Mouse (Mus musculus): Measurements from ENCODE around the gene Cep95. TPM values are rescaled to one million over a fixed set of nuclear protein-coding genes. Genes with fewer than 3 reads are reported as not detected.
A peak's percentile ranks its signal among the peaks of the same experiment; 100 is the strongest.

Gene Cep95
- polyA plus RNA-seq, 1 experiment from 2014 or later: 12.7 TPM

DNA sequence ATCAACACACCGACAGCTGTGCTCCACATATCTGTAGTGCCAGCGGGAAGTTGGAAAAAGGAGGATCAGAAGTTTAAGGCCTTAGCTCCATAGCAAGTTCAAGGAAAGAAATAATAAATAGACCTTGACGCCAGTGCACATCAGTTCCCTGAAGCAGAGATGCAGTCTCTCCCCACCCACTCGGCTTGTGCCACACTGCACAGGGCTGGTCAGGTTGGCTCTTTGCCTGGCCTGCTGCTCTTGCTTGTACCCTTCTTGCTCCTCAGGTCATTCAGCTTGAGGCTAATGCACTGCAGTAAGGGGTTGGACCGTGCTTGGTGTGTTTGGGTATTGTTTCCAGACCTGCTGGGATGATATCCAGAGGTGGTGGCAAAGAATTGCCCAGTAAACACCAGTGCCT lies 28.5 kb upstream of the Cep95 start:
- Histone ChIP-seq H3K9ac (ENCODE audit: low read depth, low read length) (no peak overlapping the region), H3K27me3 (ENCODE audit: insufficient read depth, low read length) (no peaks in the 10 kb centered on the region), H3K36me3 (ENCODE audit: insufficient read depth, low read length) (no peaks in the 10 kb centered on the region), H3K4me3 (replicated peaks; ENCODE audit: low read depth, low read length) (no peak overlapping the region), H3K9me3 (replicated peaks; ENCODE audit: low read length) (no peaks in the 10 kb centered on the region), H3K4me1 (replicated peaks; ENCODE audit: insufficient read depth, low read length) (peaks cover 8% of the 10 kb centered on the region), H3K4me2 (ENCODE audit: low read length) (no peak overlapping the region), H3K27ac (no peak overlapping the region)
- WGBS: 92% methylated on average over 5 of the region's 5 CpGs
- ATAC-seq (replicated peaks; ENCODE audit: low FRiP score, low read depth) (no peak), DNase-seq (ENCODE audit: low spot score) (no peak)
- no peak for TF ChIP-seq CTCF (IDR thresholded peaks at IDR 0.05; ENCODE audit: low read depth)

DNA sequence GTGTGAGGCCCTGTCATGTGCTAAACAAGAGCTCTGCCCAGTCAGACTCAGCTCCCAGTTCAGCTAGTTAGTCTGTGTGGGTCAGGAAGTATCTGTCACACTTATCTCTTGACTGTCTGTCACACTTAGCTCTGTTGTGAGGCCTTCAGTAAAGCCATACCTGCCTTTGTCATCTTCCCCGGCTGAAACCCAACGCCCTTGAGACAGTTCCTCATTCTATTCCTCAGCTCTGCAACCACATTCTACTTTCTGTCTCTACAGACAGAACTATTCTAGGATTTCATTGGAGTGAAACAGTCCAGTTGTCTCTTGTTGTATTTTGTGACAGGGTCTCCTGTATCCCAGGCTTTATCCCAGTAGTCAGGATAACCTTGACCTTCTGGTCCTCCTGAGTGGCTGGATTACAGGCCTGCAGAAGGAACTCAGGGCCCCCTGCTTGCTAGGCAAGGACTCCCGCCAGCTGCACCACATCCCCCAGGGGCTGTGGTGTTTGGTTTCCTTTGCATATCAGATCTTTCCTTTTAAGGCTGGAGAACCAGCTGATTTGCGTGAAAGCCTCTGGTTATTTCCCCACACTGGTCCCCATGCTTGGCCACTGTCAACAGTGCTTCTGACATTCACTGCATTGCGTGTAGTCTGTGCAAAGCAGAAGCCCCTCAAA lies 26.8 kb upstream of the Cep95 start:
- H3K4me2 ChIP-seq (ENCODE audit: low read length): no peak overlapping the region
- peaks cover 5% of the 10 kb centered on the region; the same call in 1 of the 2 replicates for H3K36me3 ChIP-seq (ENCODE audit: insufficient read depth, low read length)
- 14% methylated on average over 5 of the region's 5 CpGs for WGBS
- H3K27ac ChIP-seq: peak overlapping the region; percentile 83
- no peak overlapping the region for H3K9ac ChIP-seq (ENCODE audit: low read depth, low read length)
- DNase-seq (ENCODE audit: low spot score) (peak; percentile 90), ATAC-seq (replicated peaks; ENCODE audit: low FRiP score, low read depth) (peak; percentile 73)
- H3K9me3 ChIP-seq (replicated peaks; ENCODE audit: low read length): no peaks in the 10 kb centered on the region
- H3K4me1 ChIP-seq (replicated peaks; ENCODE audit: insufficient read depth, low read length): peaks cover 8% of the 10 kb centered on the region
- no peak overlapping the region for H3K4me3 ChIP-seq (replicated peaks; ENCODE audit: low read depth, low read length)
- peak; percentile 9; the same call in 1 of the 2 replicates for TF ChIP-seq CTCF (IDR thresholded peaks at IDR 0.05; ENCODE audit: low read depth)
- no peaks in the 10 kb centered on the region for H3K27me3 ChIP-seq (ENCODE audit: insufficient read depth, low read length)

DNA sequence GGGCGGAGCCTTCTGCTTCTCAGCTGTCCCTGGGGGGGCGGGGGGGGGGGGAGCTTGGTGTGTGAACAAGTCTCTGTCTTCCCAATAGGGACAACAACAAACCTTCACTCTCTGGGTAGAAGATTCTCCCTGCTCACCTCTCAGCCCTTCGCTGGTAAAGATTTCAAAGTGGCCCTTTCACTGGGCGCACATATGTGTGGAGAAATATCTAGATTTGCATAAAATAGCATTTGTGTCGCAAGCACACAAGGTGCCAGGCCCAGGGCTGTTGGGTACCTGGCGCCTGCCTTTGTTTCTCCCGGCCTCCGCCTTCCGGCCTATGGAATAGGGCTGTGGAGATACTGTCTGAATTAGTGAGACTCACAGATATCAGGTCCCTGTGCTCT lies 26.3 kb upstream of the Cep95 start:
- TF ChIP-seq CTCF (IDR thresholded peaks at IDR 0.05; ENCODE audit: low read depth): no peak
- DNase-seq (ENCODE audit: low spot score): no peak
- no peaks in the 10 kb centered on the region for H3K27me3 ChIP-seq (ENCODE audit: insufficient read depth, low read length)
- no peak overlapping the region for H3K9ac ChIP-seq (ENCODE audit: low read depth, low read length)
- peaks cover 10% of the 10 kb centered on the region for H3K36me3 ChIP-seq (ENCODE audit: insufficient read depth, low read length)
- no peak for ATAC-seq (replicated peaks; ENCODE audit: low FRiP score, low read depth)
- H3K4me1 ChIP-seq (replicated peaks; ENCODE audit: insufficient read depth, low read length): peaks cover 8% of the 10 kb centered on the region
- H3K27ac ChIP-seq: peak overlapping the region; percentile 83
- WGBS: 68% methylated on average over 9 of the region's 9 CpGs
- H3K4me2 ChIP-seq (ENCODE audit: low read length): no peak overlapping the region
- H3K4me3 ChIP-seq (replicated peaks; ENCODE audit: low read depth, low read length): no peak overlapping the region
- H3K9me3 ChIP-seq (replicated peaks; ENCODE audit: low read length): peaks cover 2% of the 10 kb centered on the region; the same call in 1 of the 2 replicates

DNA sequence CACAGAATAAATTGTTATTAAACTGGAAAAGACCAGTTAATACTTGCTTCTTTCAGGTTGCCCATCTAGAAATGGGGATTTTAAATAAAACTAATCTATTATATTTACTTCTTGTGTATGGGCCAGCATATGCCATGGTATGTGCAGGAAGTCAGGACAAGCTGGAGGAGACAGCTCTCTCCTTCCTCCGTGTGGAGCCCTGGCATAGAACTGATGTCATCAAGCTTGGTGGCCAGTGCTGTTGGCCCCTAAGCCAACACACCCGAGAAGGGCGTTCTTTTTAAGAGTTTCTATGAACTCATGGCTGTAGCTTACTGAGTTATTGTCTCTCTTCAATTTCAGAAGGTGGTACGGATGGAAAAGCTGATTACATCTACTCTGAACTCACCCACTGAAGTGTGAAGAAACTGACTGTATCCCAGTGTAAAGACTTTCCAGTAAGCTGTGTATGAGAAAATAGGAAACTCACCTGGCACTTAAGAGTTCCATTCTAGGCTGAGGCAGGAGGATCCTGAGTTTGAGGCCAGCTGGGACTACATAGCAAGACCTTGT lies 22.4 kb upstream of the Cep95 start:
- DNase-seq (ENCODE audit: low spot score) (no peak), ATAC-seq (replicated peaks; ENCODE audit: low FRiP score, low read depth) (no peak)
- H3K9me3 ChIP-seq (replicated peaks; ENCODE audit: low read length): peaks cover 4% of the 10 kb centered on the region; the same call in 1 of the 2 replicates
- 81% methylated on average over 4 of the region's 4 CpGs for WGBS
- TF ChIP-seq CTCF (IDR thresholded peaks at IDR 0.05; ENCODE audit: low read depth): no peak
- H3K27me3 ChIP-seq (ENCODE audit: insufficient read depth, low read length): no peaks in the 10 kb centered on the region
- no peak overlapping the region for H3K9ac ChIP-seq (ENCODE audit: low read depth, low read length)
- no peak overlapping the region for H3K4me3 ChIP-seq (replicated peaks; ENCODE audit: low read depth, low read length)
- peaks cover 8% of the 10 kb centered on the region for H3K4me1 ChIP-seq (replicated peaks; ENCODE audit: insufficient read depth, low read length)
- no peak overlapping the region for H3K4me2 ChIP-seq (ENCODE audit: low read length)
- peaks cover 33% of the 10 kb centered on the region for H3K36me3 ChIP-seq (ENCODE audit: insufficient read depth, low read length)
- H3K27ac ChIP-seq: no peak overlapping the region

DNA sequence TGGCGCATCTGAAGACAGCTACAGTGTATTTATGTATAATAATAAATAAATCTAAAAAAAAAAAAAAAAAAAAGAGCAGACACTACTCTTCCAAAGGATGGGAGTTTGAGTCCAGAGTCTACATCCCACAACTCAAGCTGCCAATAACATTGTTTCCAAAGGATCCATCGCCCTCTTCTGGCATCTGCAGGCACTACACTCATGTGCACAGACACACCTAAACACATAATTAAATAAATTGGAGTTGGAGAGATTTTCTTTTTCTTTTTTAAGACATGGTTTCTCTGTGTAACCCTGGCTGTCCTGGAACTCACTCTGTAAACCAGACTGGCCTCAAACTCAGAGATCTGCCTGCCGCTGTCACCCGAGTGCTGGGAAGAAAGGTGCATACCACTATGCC lies 21.5 kb upstream of the Cep95 start:
- Histone ChIP-seq H3K4me1 (replicated peaks; ENCODE audit: insufficient read depth, low read length) (peaks cover 7% of the 10 kb centered on the region), H3K27me3 (ENCODE audit: insufficient read depth, low read length) (no peaks in the 10 kb centered on the region), H3K4me2 (ENCODE audit: low read length) (no peak overlapping the region), H3K9ac (ENCODE audit: low read depth, low read length) (no peak overlapping the region), H3K36me3 (ENCODE audit: insufficient read depth, low read length) (peaks cover 38% of the 10 kb centered on the region), H3K4me3 (replicated peaks; ENCODE audit: low read depth, low read length) (no peak overlapping the region), H3K27ac (no peak overlapping the region), H3K9me3 (replicated peaks; ENCODE audit: low read length) (peaks cover 4% of the 10 kb centered on the region; the same call in 1 of the 2 replicates)
- no peak for TF ChIP-seq CTCF (IDR thresholded peaks at IDR 0.05; ENCODE audit: low read depth)
- DNase-seq (ENCODE audit: low spot score) (no peak), ATAC-seq (replicated peaks; ENCODE audit: low FRiP score, low read depth) (no peak)
- 95% methylated on average over 4 of the region's 4 CpGs for WGBS

DNA sequence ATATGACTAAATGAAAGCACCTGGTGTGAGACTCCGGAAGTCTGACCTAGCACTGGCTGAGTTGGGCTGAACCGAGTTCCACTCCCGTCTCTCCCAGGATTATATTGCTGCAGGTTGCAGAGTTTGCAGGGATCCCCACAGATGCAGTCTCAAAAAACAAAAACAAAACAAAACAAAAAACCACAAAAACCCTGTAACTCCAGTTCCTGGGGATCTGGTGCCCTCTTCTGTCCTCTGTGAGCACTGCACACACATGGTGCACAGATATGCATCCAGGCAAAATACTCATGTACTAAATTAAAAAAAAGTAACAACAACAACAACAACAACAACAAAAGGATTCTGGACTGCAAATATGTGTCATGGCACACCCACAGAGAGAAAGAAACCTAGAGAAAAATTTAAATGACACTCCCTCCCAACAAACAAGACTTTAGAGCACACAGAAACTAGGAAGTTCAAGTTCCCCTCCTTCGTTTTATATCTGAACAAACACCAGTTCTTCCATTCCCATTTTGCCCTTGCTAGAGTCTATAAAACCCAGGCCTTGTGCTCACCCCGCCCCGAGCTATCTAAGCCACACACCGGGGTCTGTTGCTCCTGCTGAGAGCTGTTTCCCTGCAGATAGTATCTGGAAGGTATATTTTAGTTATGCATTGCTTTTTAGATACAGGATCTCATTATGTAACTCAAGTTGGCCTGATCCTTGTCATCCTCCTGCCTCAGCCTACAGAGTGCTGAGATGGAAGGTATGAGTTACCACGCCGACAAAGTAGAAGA lies 18.7 kb upstream of the Cep95 start:
- H3K27me3 ChIP-seq (ENCODE audit: insufficient read depth, low read length): no peaks in the 10 kb centered on the region
- H3K4me3 ChIP-seq (replicated peaks; ENCODE audit: low read depth, low read length): no peak overlapping the region
- H3K27ac ChIP-seq: no peak overlapping the region
- no peak overlapping the region for H3K4me2 ChIP-seq (ENCODE audit: low read length)
- WGBS: 93% methylated on average over 9 of the region's 9 CpGs
- DNase-seq (ENCODE audit: low spot score) (no peak), ATAC-seq (replicated peaks; ENCODE audit: low FRiP score, low read depth) (no peak)
- H3K9ac ChIP-seq (ENCODE audit: low read depth, low read length): no peak overlapping the region
- no peaks in the 10 kb centered on the region for H3K4me1 ChIP-seq (replicated peaks; ENCODE audit: insufficient read depth, low read length)
- H3K9me3 ChIP-seq (replicated peaks; ENCODE audit: low read length): peaks cover 4% of the 10 kb centered on the region; the same call in 1 of the 2 replicates
- peak; percentile 75 for TF ChIP-seq CTCF (IDR thresholded peaks at IDR 0.05; ENCODE audit: low read depth)
- H3K36me3 ChIP-seq (ENCODE audit: insufficient read depth, low read length): peaks cover 59% of the 10 kb centered on the region
